Mouse (Mus musculus) heart, adult 2 months (tissue): ENCODE results near the gene Ptpn1. TPM values are rescaled to one million over a fixed set of nuclear protein-coding genes. Genes with fewer than 3 reads are reported as not detected.

Source experiments
- DNase-seq, 2 experiments: peaks; one replicate each; pipeline ENCODE4 v3.0.0; 2021
- H3K27ac ChIP-seq: fragments of 200-600 bp; 2 replicates; pipeline ENCODE4 v1.8.1; 2022
- H3K27me3 ChIP-seq: fragments of 200-500 bp; 2 replicates; pipeline ENCODE4 v1.6.1; 2012; ENCODE audit warnings: mild to moderate bottlenecking, low read length, inconsistent platforms, mixed read lengths; ENCODE audit not compliant: control insufficient read depth, insufficient read depth
- H3K36me3 ChIP-seq: fragments of 200-500 bp; 2 replicates; pipeline ENCODE4 v1.6.1; 2012; ENCODE audit warnings: low read length, inconsistent platforms; ENCODE audit not compliant: control insufficient read depth, insufficient read depth
- H3K4me1 ChIP-seq: fragments of 200-500 bp; 2 replicates; pipeline ENCODE4 v1.6.1; 2011; ENCODE audit warnings: low read length; ENCODE audit not compliant: control insufficient read depth, insufficient read depth
- H3K4me3 ChIP-seq: fragments of 200-600 bp; 2 replicates; pipeline ENCODE4 v1.8.1; 2022
- H3K79me2 ChIP-seq: fragments of 200-500 bp; replicated peaks from 2 replicates; pipeline ENCODE4 v1.6.1; 2012; ENCODE audit warnings: mild to moderate bottlenecking, inconsistent platforms, low read length, moderate library complexity, mixed read lengths; ENCODE audit not compliant: control insufficient read depth, insufficient read depth
- H3K9ac ChIP-seq: fragments of 200-500 bp; 2 replicates; pipeline ENCODE4 v1.6.1; 2012; ENCODE audit warnings: low read depth, mild to moderate bottlenecking, control low read depth, inconsistent platforms, low read length, mixed read lengths
- CTCF ChIP-seq: fragments of 200-600 bp; IDR thresholded peaks from 2 replicates; pipeline ENCODE4 v1.8.1; 2022; ENCODE audit warnings: antibody characterized with exemption, mild to moderate bottlenecking, moderate library complexity
- EP300 ChIP-seq: fragments of 200-500 bp; IDR thresholded peaks from 2 replicates; pipeline ENCODE4 v1.6.1; 2011; ENCODE audit warnings: low read depth, low read length, control low read depth; ENCODE audit not compliant: insufficient read depth
- POLR2A ChIP-seq: fragments of 200-500 bp; IDR thresholded peaks from 2 replicates; pipeline ENCODE4 v1.6.1; 2011; ENCODE audit warnings: mild to moderate bottlenecking, low read depth, low read length, control low read depth; ENCODE audit not compliant: insufficient read depth
- WGBS: fragments of 180-500 bp; shearing (Covaris S2); methylation state at CpG from one replicate; pipeline ENCODE4 v1.1.7; 2018; 5-methylcytosine and 5-hydroxymethylcytosine counted together
- intact Hi-C: fragments of 180-260 bp; cut with DNase I; formaldehyde crosslinking; loops from one replicate; pipeline ENCODE4 v1.15.1; 2025
- polyA plus RNA-seq: library from polyadenylated mRNA; depleted of rRNA; stranded (reverse); fragments of >200 nt; gene quantifications from 2 replicates; pipeline ENCODE4 v1.2.3, GENCODE M21; 2012
- total RNA-seq, 2 experiments: library from RNA; stranded (reverse); gene quantifications; 2 replicates each; pipeline ENCODE4 v1.2.3; 2021

Ptpn1 gene
- total and polyA plus RNA-seq, 3 experiments, result 15.7 to 23.2 (median 21.4) TPM

- H3K4me3 ChIP-seq, result no peak overlapping the region
- no peak for DNase-seq
- no peaks in the 10 kb centered on the region for H3K79me2 ChIP-seq
- WGBS, result 50% methylated on average over 3 of the region's 3 CpGs
- no peak overlapping the region for H3K9ac ChIP-seq
- H3K36me3 ChIP-seq, result no peaks in the 10 kb centered on the region
- H3K4me1 ChIP-seq, result no peaks in the 10 kb centered on the region; the same call in none of the 2 replicates
- peaks cover 2% of the 10 kb centered on the region; the same call in 1 of the 2 replicates for H3K27me3 ChIP-seq
- no peak for TF ChIP-seq EP300
- TF ChIP-seq CTCF, result peak; percentile 36
- no peak for TF ChIP-seq POLR2A
- H3K27ac ChIP-seq, result no peak overlapping the region
- intact Hi-C loops, result loop anchor here (5.0 kb wide), 1 partner anchor 112 kb away; no protein-coding TSS in a partner anchor
These were observed 53.1 kb downstream of the Ptpn1 start for GRCm38 (mm10) chr2:167984946-167985345.

GRCm38 (mm10) chr2:167986762-167987161, 54.9 kb downstream of the Ptpn1 start:
- DNase-seq, result peak in 1 of 2 experiments; percentile 50
- H3K79me2 ChIP-seq, result no peaks in the 10 kb centered on the region
- intact Hi-C loops, result loop anchor here (5.0 kb wide), 1 partner anchor 111 kb away; no protein-coding TSS in a partner anchor
- peaks cover 2% of the 10 kb centered on the region; the same call in 1 of the 2 replicates for H3K27me3 ChIP-seq
- H3K9ac ChIP-seq, result no peak overlapping the region
- H3K4me3 ChIP-seq, result no peak overlapping the region
- WGBS, result 24% methylated on average over 7 of the region's 7 CpGs
- no peak overlapping the region for H3K27ac ChIP-seq
- H3K36me3 ChIP-seq, result no peaks in the 10 kb centered on the region
- no peaks in the 10 kb centered on the region; the same call in none of the 2 replicates for H3K4me1 ChIP-seq
- TF ChIP-seq POLR2A (no peak), CTCF (peak; percentile 59), EP300 (no peak)

GRCm38 (mm10) chr2:167987640-167988039, 55.8 kb downstream of the Ptpn1 start:
- intact Hi-C loops, result loop anchor here (5.0 kb wide), 1 partner anchor 110 kb away; no protein-coding TSS in a partner anchor
- no peak for DNase-seq

GRCm38 (mm10) chr2:167989310-167989709, 57.5 kb downstream of the Ptpn1 start:
- H3K4me1 ChIP-seq, result no peaks in the 10 kb centered on the region
- TF ChIP-seq POLR2A (no peak), CTCF (no peak), EP300 (no peak)
- H3K27ac ChIP-seq, result no peak overlapping the region
- 33% methylated on average over 14 of the region's 14 CpGs for WGBS
- no peak overlapping the region for H3K4me3 ChIP-seq
- intact Hi-C loops, result loop anchor here (5.0 kb wide), 1 partner anchor 108 kb away; no protein-coding TSS in a partner anchor
- no peaks in the 10 kb centered on the region for H3K79me2 ChIP-seq
- no peak overlapping the region for H3K9ac ChIP-seq
- no peaks in the 10 kb centered on the region for H3K36me3 ChIP-seq
- H3K27me3 ChIP-seq, result peaks cover 2% of the 10 kb centered on the region; the same call in 1 of the 2 replicates
- peak in 1 of 2 experiments; percentile 38 for DNase-seq

More at GRCm38 (mm10) chr2:167987640-167988039, 55.8 kb downstream of the Ptpn1 start:
- Histone ChIP-seq H3K9ac (no peak overlapping the region), H3K36me3 (no peaks in the 10 kb centered on the region), H3K4me1 (no peaks in the 10 kb centered on the region; the same call in none of the 2 replicates), H3K27me3 (peaks cover 2% of the 10 kb centered on the region; the same call in 1 of the 2 replicates), H3K79me2 (no peaks in the 10 kb centered on the region), H3K27ac (no peak overlapping the region), H3K4me3 (no peak overlapping the region)
- TF ChIP-seq POLR2A (no peak), CTCF (no peak), EP300 (no peak)
- 74% methylated on average over 12 of the region's 12 CpGs for WGBS

GRCm38 (mm10) chr2:167993260-167993659, 61.4 kb downstream of the Ptpn1 start:
- Histone ChIP-seq H3K4me1 (no peaks in the 10 kb centered on the region), H3K27me3 (no peaks in the 10 kb centered on the region), H3K79me2 (no peaks in the 10 kb centered on the region), H3K4me3 (no peak overlapping the region), H3K9ac (no peak overlapping the region), H3K27ac (no peak overlapping the region), H3K36me3 (no peaks in the 10 kb centered on the region)
- intact Hi-C loops, result no loop called here
- 79% methylated on average over 13 of the region's 13 CpGs for WGBS
- TF ChIP-seq EP300 (no peak), CTCF (no peak), POLR2A (no peak)
- no peak for DNase-seq

- DNase-seq, result no peak
- TF ChIP-seq CTCF (no peak), POLR2A (no peak), EP300 (no peak)
- H3K9ac ChIP-seq, result no peak overlapping the region
- no peaks in the 10 kb centered on the region for H3K36me3 ChIP-seq
- H3K4me3 ChIP-seq, result no peak overlapping the region
- no peaks in the 10 kb centered on the region for H3K79me2 ChIP-seq
- no peaks in the 10 kb centered on the region for H3K27me3 ChIP-seq
- H3K4me1 ChIP-seq, result no peaks in the 10 kb centered on the region
- 55% methylated on average over 19 of the region's 19 CpGs for WGBS
- H3K27ac ChIP-seq, result no peak overlapping the region
- intact Hi-C loops, result loop anchor here (5.0 kb wide), 1 partner anchor 74 kb away; no protein-coding TSS in a partner anchor
These were observed 64.2 kb downstream of the Ptpn1 start for GRCm38 (mm10) chr2:167995870-167996635.
